Mouse (Mus musculus) layer of hippocampus, adult 18-20 months (tissue): ENCODE data around the gene Tpsb2. TPM values are rescaled to one million over a fixed set of nuclear protein-coding genes. Genes with fewer than 3 reads are reported as not detected.
A peak's percentile ranks its signal among the peaks of the same experiment; 100 is the strongest.

ENCODE experiments used
- DNase-seq, 2 experiments: peaks; one replicate each; pipeline ENCODE4 v3.0.0; 2022; ENCODE audit warnings: low spot score in 2 of 2
- total RNA-seq, 2 experiments: library from RNA; stranded (reverse); gene quantifications; 2 replicates each; pipeline ENCODE4 v1.2.3; 2021

The Tpsb2 gene
- total RNA-seq, 2 experiments from 2014 or later, result 0.30 TPM; not detected in 1

- peak; percentile 56 to 71 for DNase-seq
Measured at GRCm38 (mm10) chr17:25406011-25406441, 39.9 kb downstream of the Tpsb2 start.

- DNase-seq, result no peak
Measured at GRCm38 (mm10) chr17:25407352-25407751, 41.2 kb downstream of the Tpsb2 start.

- no peak for DNase-seq
Measured at GRCm38 (mm10) chr17:25408302-25408999, 42.3 kb downstream of the Tpsb2 start.

- no peak for DNase-seq
Measured at GRCm38 (mm10) chr17:25409621-25410020, 43.5 kb downstream of the Tpsb2 start.

- no peak for DNase-seq
Measured at GRCm38 (mm10) chr17:25410180-25410579, 44.1 kb downstream of the Tpsb2 start.

GRCm38 (mm10) chr17:25410786-25411185 lies 44.7 kb downstream of the Tpsb2 start:
- no peak for DNase-seq

- DNase-seq, result no peak
Measured at GRCm38 (mm10) chr17:25411251-25411650, 45.1 kb downstream of the Tpsb2 start.

GRCm38 (mm10) chr17:25414209-25414608 lies 48.1 kb downstream of the Tpsb2 start:
- DNase-seq, result no peak

- DNase-seq, result no peak
Measured at GRCm38 (mm10) chr17:25414917-25415316, 48.8 kb downstream of the Tpsb2 start.

- no peak for DNase-seq
Measured at GRCm38 (mm10) chr17:25415421-25415913, 49.4 kb downstream of the Tpsb2 start.

- no peak for DNase-seq
Measured at GRCm38 (mm10) chr17:25416219-25416618, 50.1 kb downstream of the Tpsb2 start.

GRCm38 (mm10) chr17:25417990-25418389 lies 51.9 kb downstream of the Tpsb2 start:
- DNase-seq, result no peak

Other genes starting within 250 kb of the Tpsb2 start
- 1 to 10 TPM; 2.0 to 2.6 TPM for gene Ptx4, start 245.5 kb upstream of the Tpsb2 start, total RNA-seq
- gene Clcn7, start 232.9 kb upstream of the Tpsb2 start, total RNA-seq, result 10 to 100 TPM; 50.9 to 54.0 TPM
- gene Ccdc154, start 203.8 kb upstream of the Tpsb2 start, total RNA-seq, result under 1 TPM; 0.12 to 0.18 TPM
- gene Gm38655, start 190.8 kb upstream of the Tpsb2 start, total RNA-seq, result not detected
- 10 to 100 TPM; 19.5 to 21.2 TPM for gene BC003965, start 181.8 kb upstream of the Tpsb2 start, total RNA-seq
- 10 to 100 TPM; 41.7 to 43.6 TPM for gene Unkl, start 177.9 kb upstream of the Tpsb2 start, total RNA-seq
- gene Gnptg, start 126.2 kb upstream of the Tpsb2 start, total RNA-seq, result 10 to 100 TPM; 71.1 to 73.5 TPM
- 10 to 100 TPM; 22.9 to 23.7 TPM for gene Tsr3, start 126.1 kb upstream of the Tpsb2 start, total RNA-seq
- 1 to 10 TPM; 5.8 to 7.8 TPM for gene Baiap3, start 109.9 kb upstream of the Tpsb2 start, total RNA-seq
- gene Ube2i, start 91.7 kb upstream of the Tpsb2 start, total RNA-seq, result 100 to 1,000 TPM; 243 to 245 TPM
- not detected for gene Prss34, start 67.9 kb upstream of the Tpsb2 start, total RNA-seq
- gene Prss28, start 57.7 kb upstream of the Tpsb2 start, total RNA-seq, result not detected
- gene Prss29, start 47.7 kb upstream of the Tpsb2 start, total RNA-seq, result not detected
- not detected for gene Tpsab1, start 20.7 kb upstream of the Tpsb2 start, total RNA-seq
- not detected for gene Tpsg1, start 3.0 kb downstream of the Tpsb2 start, total RNA-seq
- gene Cacna1h, start 67.5 kb downstream of the Tpsb2 start, total RNA-seq, result 100 to 1,000 TPM; 101 to 115 TPM
- 1 to 10 TPM; 2.1 TPM for gene Tekt4, start 88.3 kb downstream of the Tpsb2 start, total RNA-seq
- under 1 TPM; 0.15 to 0.47 TPM for gene Sstr5, start 131.0 kb downstream of the Tpsb2 start, total RNA-seq
- 10 to 100 TPM; 55.6 to 60.1 TPM for gene Sox8, start 204.4 kb downstream of the Tpsb2 start, total RNA-seq
- gene Lmf1, start 212.8 kb downstream of the Tpsb2 start, total RNA-seq, result 10 to 100 TPM; 24.9 to 25.6 TPM